Mouse (Mus musculus) embryonic fibroblast, embryonic 13.5 days (primary cell): Measurements from ENCODE around the gene Hist3h2a. TPM values are rescaled to one million over a fixed set of nuclear protein-coding genes. Genes with fewer than 3 reads are reported as not detected.

Experiments used
- H3K27ac ChIP-seq: 2 replicates; pipeline ENCODE4 v1.5.1; 2012; ENCODE audit warnings: low read length, control low read depth, inconsistent platforms; ENCODE audit not compliant: insufficient read depth
- H3K4me1 ChIP-seq: 2 replicates; pipeline ENCODE4 v1.6.1; 2011; ENCODE audit warnings: low read length; ENCODE audit not compliant: control insufficient read depth, insufficient read depth
- H3K4me3 ChIP-seq: 2 replicates; pipeline ENCODE4 v1.5.1; 2011; ENCODE audit warnings: mild to moderate bottlenecking, control low read depth, low read length; ENCODE audit not compliant: insufficient read depth
- CTCF ChIP-seq: IDR thresholded peaks from 2 replicates; pipeline ENCODE4 v1.5.1; 2011; ENCODE audit warnings: mild to moderate bottlenecking, control low read depth, low read length, moderate library complexity, borderline replicate concordance; ENCODE audit not compliant: insufficient read depth
- POLR2A ChIP-seq: IDR thresholded peaks from 2 replicates; pipeline ENCODE4 v1.6.1; 2011; ENCODE audit warnings: low read depth, mild to moderate bottlenecking, control low read depth, low read length, moderate library complexity
- polyA plus RNA-seq: library from polyadenylated mRNA; stranded (reverse); fragments of >200 nt; gene quantifications from 2 replicates; pipeline ENCODE4 v1.2.4, GENCODE M21; 2011; ENCODE audit warnings: low read depth; ENCODE audit not compliant: missing spikeins, insufficient read length

The Hist3h2a gene
- polyA plus RNA-seq, 1 experiment: 12.5 TPM

DNA sequence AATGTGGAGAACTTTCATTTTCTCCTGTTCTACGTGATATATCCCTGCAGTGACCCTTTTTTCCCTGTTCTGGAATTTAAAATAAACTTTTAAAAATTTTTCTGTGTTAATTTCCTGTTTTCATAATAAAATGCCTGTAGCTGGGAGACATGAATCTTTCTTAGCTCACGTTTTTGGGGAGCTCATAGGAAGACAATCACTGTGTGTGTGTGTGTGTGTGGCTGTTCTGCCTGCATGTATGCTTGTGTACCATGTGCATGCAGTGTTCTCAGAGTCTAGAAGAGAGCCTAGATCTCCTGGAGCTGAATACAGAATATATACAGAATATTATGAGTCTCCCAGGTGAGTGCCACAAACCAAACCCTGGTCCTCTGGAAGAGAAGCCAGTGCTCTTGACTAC lies 27.4 kb upstream of the Hist3h2a start:
- no peak overlapping the region for H3K27ac ChIP-seq
- H3K4me3 ChIP-seq: no peak overlapping the region
- TF ChIP-seq POLR2A: no peak
- TF ChIP-seq CTCF: no peak
- H3K4me1 ChIP-seq: no peaks in the 10 kb centered on the region

DNA sequence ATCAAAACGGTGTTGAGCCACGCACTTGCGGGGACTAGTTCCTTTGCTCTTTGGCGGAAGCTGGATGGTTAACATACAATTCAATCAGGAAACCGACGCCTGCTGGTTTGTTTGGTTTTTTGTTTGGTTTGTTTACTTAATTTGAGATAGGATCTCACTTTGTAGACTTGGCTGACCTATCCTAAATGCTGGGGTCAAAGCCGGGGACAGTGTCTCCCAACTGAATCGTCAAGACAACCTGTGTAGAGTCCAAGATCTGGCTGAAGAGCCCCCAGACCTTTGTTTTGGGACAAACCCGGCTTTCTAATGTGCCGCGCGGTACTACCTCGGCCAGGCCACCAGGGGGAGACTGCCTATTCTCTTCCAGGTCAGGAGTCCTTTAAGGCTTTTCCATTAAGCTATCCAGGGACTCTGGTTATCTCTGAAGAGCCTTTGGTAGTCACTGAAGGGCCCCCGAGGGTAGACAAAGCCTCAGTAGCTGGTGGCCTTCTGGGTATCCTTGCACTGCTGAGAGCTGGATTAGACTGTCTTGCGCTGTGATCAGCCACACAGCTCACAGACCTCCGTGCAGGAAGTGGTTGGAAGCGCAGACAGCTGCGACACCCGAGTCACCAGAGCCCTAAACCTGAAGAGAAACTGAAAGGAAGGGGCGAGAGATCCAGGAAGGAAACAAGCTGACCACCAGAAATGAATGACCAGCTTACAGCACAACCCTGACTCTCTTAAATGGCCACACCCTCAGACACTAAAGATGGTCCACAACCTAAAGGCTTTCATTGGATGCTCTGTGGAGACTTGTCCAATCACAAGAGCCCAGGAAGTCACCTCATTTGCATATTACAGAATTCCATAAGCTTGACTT lies 26.5 kb upstream of the Hist3h2a start:
- H3K4me1 ChIP-seq: no peaks in the 10 kb centered on the region
- no peak for TF ChIP-seq POLR2A
- no peak for TF ChIP-seq CTCF
- no peak overlapping the region for H3K4me3 ChIP-seq
- no peak overlapping the region for H3K27ac ChIP-seq

- Histone ChIP-seq H3K27ac (no peak overlapping the region), H3K4me3 (no peak overlapping the region), H3K4me1 (no peaks in the 10 kb centered on the region)
- TF ChIP-seq POLR2A (no peak), CTCF (no peak)
Measured at GRCm38 (mm10) chr11:58929055-58929454, 25.4 kb upstream of the Hist3h2a start.

DNA sequence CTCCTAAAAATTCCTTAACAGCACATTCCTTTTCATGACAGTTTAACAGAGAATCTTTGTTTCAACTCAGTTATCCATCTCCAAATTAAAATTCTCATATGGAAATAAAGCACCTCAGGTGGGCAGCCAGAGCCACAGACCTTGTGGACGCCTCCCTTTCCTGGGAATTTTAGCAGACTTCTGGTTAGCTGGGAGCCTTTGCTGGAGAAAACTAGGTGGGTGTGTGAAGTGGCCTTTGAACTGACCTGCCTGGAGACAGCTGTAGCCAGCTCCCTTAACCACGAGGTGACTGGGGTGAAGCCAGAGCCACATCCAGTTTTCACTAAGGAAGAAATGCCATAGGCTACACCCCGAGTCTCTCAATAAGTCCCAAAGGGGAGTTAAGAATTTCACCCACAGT lies 24.8 kb upstream of the Hist3h2a start:
- H3K27ac ChIP-seq: no peak overlapping the region
- H3K4me1 ChIP-seq: no peaks in the 10 kb centered on the region
- H3K4me3 ChIP-seq: no peak overlapping the region
- TF ChIP-seq POLR2A: no peak
- TF ChIP-seq CTCF: no peak

DNA sequence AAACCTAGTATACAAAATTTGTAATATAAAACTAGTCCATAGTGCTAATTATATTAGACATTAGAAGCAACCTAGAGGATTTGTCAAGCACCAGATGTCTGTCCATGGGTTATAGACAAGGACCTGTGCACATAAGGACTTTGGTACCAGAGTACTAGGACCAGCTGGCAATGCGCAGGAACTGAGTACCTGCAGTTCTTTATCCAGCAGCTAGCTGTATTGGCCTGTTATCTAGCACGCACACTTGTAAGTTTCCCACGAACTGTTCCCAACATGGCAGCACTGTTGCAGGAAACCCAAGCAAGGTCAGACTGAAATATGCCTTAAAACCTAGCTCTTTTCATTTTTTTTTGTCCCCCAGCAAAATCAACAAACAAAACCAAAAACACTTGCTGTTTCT lies 24.2 kb upstream of the Hist3h2a start:
- H3K27ac ChIP-seq: no peak overlapping the region
- TF ChIP-seq POLR2A (no peak), CTCF (no peak)

DNA sequence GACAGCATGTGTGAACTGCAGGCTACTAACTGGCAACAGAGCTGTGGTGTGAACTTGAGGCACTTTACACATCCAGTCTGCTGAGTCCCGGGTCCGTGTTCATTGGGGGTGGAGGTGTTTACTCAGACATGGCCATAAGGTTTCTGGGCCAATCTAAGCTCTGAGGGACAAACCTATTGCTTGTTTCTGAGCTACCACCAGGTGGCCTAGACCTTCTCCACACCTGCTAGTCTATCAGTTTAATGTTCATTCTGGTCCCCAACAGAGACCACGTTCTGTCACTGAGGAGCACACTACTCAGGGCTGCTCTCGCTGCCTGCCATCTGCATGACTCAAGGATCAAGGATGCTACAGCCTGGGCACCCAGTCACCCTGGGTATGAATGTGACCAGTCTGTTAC lies 22.9 kb upstream of the Hist3h2a start:
- Histone ChIP-seq H3K27ac (no peak overlapping the region), H3K4me1 (no peaks in the 10 kb centered on the region), H3K4me3 (no peak overlapping the region)
- TF ChIP-seq CTCF (no peak), POLR2A (no peak)

More for the DNA sequence above, 24.2 kb upstream of the Hist3h2a start:
- Histone ChIP-seq H3K4me1 (no peaks in the 10 kb centered on the region), H3K4me3 (no peak overlapping the region)

DNA sequence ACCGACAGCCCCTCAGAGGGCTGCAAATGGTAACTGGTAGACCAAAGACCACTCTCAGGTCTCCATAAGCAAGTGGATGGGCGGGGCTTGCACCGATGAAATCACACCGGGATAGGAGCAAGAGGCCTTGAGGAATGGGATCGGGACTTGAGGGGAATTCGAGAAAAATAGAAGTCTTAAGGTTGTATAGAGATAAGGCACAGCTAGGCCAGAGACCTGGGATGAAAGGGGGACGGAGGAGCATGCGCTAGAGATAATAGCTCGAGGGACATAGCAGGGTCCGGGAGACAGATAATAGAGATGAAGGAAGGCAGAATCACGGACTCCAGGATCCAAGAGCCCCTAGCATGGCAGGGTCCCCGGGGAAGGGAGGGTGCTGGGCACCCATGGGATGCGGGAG lies 16.6 kb upstream of the Hist3h2a start:
- Histone ChIP-seq H3K4me1 (peaks cover 5% of the 10 kb centered on the region), H3K27ac (no peak overlapping the region), H3K4me3 (peak overlapping the region; percentile 88)
- no peak for TF ChIP-seq CTCF
- no peak for TF ChIP-seq POLR2A

DNA sequence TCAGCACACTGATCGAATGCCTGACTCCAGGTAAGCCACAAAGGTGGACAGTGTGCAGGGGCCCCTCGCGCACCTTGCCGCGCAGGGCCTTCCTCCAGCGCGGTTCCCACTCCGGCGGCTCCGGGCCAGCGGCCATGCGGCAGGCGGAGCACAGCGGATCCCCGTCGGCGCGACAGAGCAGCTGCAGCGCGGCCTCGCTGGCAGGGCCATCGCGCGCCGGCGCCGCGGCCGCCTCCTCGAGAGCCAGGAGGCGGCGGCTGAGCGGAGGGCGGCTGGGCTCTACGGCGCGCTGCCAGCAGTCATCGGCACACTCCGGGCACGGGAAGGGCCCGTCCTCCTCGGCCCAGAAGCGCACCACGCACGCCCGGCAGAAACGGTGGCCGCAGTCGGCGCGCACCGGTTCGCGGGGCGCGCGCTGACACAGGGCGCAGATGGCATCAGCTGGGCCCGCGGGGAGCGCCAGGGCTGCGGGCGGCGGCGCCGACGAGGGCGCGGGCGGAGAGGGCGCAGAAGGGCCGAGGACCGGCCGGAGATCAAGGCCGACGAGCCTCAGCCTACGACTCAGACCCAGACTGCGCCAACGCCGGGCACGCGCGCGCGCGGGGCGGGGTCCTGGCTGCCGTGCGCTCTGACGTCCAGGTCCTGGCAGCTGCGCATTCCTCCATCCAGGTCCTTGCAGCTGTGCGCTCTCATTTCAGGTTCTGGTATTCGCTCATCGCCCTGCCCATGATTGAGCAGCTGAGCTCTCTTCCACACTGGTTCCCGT lies 16.0 kb upstream of the Hist3h2a start, which contains the start of gene Rnf187:
Rnf187 (minus strand) TSS at position 595 of the 766 bp plus-strand sequence.
- TF ChIP-seq CTCF: no peak
- peak; percentile 93 for TF ChIP-seq POLR2A
- Histone ChIP-seq H3K4me3 (peak within 1 kb of the TSS; percentile 88), H3K27ac (peak within 1 kb of the TSS; percentile 64), H3K4me1 (peaks cover 5% of the 10 kb centered on the region)

DNA sequence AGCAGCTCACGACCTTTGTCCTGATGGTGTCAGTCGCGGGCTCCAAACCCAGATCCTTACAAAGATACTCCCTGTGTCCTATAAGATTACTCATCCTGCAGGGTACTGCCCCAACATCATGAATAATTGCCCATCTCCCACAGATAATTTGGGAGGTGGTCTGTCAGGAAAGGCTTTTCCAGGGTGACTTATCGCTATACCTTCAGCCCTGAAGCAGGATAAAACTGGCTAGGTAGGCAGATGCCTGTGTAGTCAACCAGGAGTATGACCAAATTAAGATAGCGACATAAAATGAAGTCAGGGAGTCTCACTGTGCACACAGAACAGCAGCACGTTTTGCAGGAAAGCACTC lies 15.4 kb upstream of the Hist3h2a start:
- H3K4me1 ChIP-seq: peaks cover 5% of the 10 kb centered on the region
- no peak for TF ChIP-seq CTCF
- TF ChIP-seq POLR2A: no peak
- H3K4me3 ChIP-seq: peak overlapping the region; percentile 1; the same call in 1 of the 2 replicates
- no peak overlapping the region for H3K27ac ChIP-seq

DNA sequence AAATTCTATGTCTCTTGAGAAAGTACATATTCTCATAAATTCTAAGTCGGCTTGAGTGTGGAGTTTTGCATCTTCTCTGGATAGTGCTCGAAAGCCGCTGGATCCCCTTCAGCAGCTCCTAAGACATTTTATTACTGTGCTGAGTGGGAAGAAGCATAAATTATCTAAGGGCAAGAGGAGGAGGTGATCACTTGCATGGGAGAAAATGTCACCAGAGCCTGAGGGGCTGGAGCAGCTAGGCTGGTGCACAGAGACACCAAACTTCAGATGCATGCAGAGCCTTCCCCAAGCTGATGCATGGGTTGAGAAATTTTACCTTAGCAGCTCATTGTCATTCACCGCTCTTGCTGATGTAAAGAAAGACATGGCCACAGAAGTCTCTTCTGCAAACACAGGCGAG lies 10.3 kb upstream of the Hist3h2a start:
- no peak overlapping the region for H3K27ac ChIP-seq
- H3K4me3 ChIP-seq: no peak overlapping the region
- no peaks in the 10 kb centered on the region for H3K4me1 ChIP-seq
- no peak for TF ChIP-seq POLR2A
- no peak for TF ChIP-seq CTCF
